Mouse (Mus musculus) midbrain, embryonic 16.5 days (tissue): ENCODE data around the gene Ndufa13. TPM values are rescaled to one million over a fixed set of nuclear protein-coding genes. Genes with fewer than 3 reads are reported as not detected.

ENCODE experiments used
- polyA plus RNA-seq: library from polyadenylated mRNA; unstranded; fragments of >200 nt; fragmentation: Nextera tagmentation; extraction: Ambion mirVana; gene quantifications from 2 replicates; pipeline ENCODE4 v1.2.1, GENCODE M21; 2015

Gene Ndufa13
- polyA plus RNA-seq, 1 experiment from 2014 or later, result 172 TPM

Other genes with a start within 250 kb of the Ndufa13 start
- gene Zfp964, start 248.1 kb downstream of the Ndufa13 start, polyA plus RNA-seq, result 2.5 TPM in 2 replicates
- gene Zfp869, start 191.8 kb downstream of the Ndufa13 start, polyA plus RNA-seq, result 25.9 and 26.3 TPM in 2 replicates
- gene Zfp963, start 152.6 kb downstream of the Ndufa13 start, polyA plus RNA-seq, result 7.9 and 8.0 TPM in 2 replicates
- gene Gm20422, start 127.7 kb downstream of the Ndufa13 start, polyA plus RNA-seq, result 0.31 and 0.83 TPM in 2 replicates
- gene Atp13a1, start 111.4 kb downstream of the Ndufa13 start, polyA plus RNA-seq, result 55.5 and 57.1 TPM in 2 replicates
- gene Zfp866, start 111.4 kb downstream of the Ndufa13 start, polyA plus RNA-seq, result 38.8 and 44.3 TPM in 2 replicates
- gene Gmip, start 93.9 kb downstream of the Ndufa13 start, polyA plus RNA-seq, result 40.3 and 42.1 TPM in 2 replicates
- 0.69 and 0.88 TPM in 2 replicates for gene Lpar2, start 80.1 kb downstream of the Ndufa13 start, polyA plus RNA-seq
- 58.9 and 65.7 TPM in 2 replicates for gene Pbx4, start 70.1 kb downstream of the Ndufa13 start, polyA plus RNA-seq
- gene Cilp2, start 14.9 kb downstream of the Ndufa13 start, polyA plus RNA-seq, result 6.3 and 6.6 TPM in 2 replicates
- gene Tssk6, start 374 bp downstream of the Ndufa13 start, polyA plus RNA-seq, result 3.0 and 3.5 TPM in 2 replicates
- gene Yjefn3, start 154 bp upstream of the Ndufa13 start, polyA plus RNA-seq, result 12.0 and 12.3 TPM in 2 replicates
- 15.8 and 19.1 TPM in 2 replicates for gene Gatad2a, start 93.8 kb upstream of the Ndufa13 start, polyA plus RNA-seq
- 75.8 and 79.0 TPM in 2 replicates for gene Mau2, start 140.2 kb upstream of the Ndufa13 start, polyA plus RNA-seq
- 58.4 and 61.9 TPM in 2 replicates for gene Sugp1, start 140.3 kb upstream of the Ndufa13 start, polyA plus RNA-seq
- 1.3 and 1.4 TPM in 2 replicates for gene Tm6sf2, start 170.4 kb upstream of the Ndufa13 start, polyA plus RNA-seq
- gene Hapln4, start 180.9 kb upstream of the Ndufa13 start, polyA plus RNA-seq, result 0.89 and 0.93 TPM in 2 replicates
- gene Ncan, start 218.3 kb upstream of the Ndufa13 start, polyA plus RNA-seq, result 169 and 189 TPM in 2 replicates
- gene Nr2c2ap, start 228.8 kb upstream of the Ndufa13 start, polyA plus RNA-seq, result 35.0 and 38.2 TPM in 2 replicates
- gene Rfxank, start 236.6 kb upstream of the Ndufa13 start, polyA plus RNA-seq, result 10.7 and 11.8 TPM in 2 replicates
- 48.7 and 55.5 TPM in 2 replicates for gene Borcs8, start 236.9 kb upstream of the Ndufa13 start, polyA plus RNA-seq
- 0.51 and 0.73 TPM in 2 replicates for gene Mef2b, start 237.2 kb upstream of the Ndufa13 start, polyA plus RNA-seq